Mouse (Mus musculus): Measurements from ENCODE around the gene Prkcb. TPM values are rescaled to one million over a fixed set of nuclear protein-coding genes. Genes with fewer than 3 reads are reported as not detected.

Prkcb gene
- total RNA-seq, 2 experiments from 2014 or later: 3.2 to 3.7 TPM

Other genes starting within 250 kb of the Prkcb start
- gene Ubfd1, start 221.6 kb upstream of the Prkcb start, total RNA-seq (2021): 10 to 100 TPM; 35.0 to 38.6 TPM
- gene Ears2, start 221.5 kb upstream of the Prkcb start, total RNA-seq (2021): 10 to 100 TPM; 11.3 to 12.6 TPM
- 1,000 to 10,000 TPM; 1,585 to 1,678 TPM for gene Ndufab1, start 186.9 kb upstream of the Prkcb start, total RNA-seq (2021)
- gene Palb2, start 155.8 kb upstream of the Prkcb start, total RNA-seq (2021): under 1 TPM; 0.52 to 0.70 TPM
- 10 to 100 TPM; 25.8 to 28.6 TPM for gene Dctn5, start 155.7 kb upstream of the Prkcb start, total RNA-seq (2021)
- 1 to 10 TPM in 1 of 2 experiments, under 1 TPM in 1; 0.81 to 1.2 TPM for gene Plk1, start 129.3 kb upstream of the Prkcb start, total RNA-seq (2021)
- not detected for gene Ern2, start 102.5 kb upstream of the Prkcb start, total RNA-seq (2021)
- gene Chp2, start 69.3 kb upstream of the Prkcb start, total RNA-seq (2021): 1 to 10 TPM; 2.5 to 3.0 TPM